Mouse (Mus musculus): ENCODE measurements at regions not wholly inside any gene's neighbourhood (a gene's known extent, or its start where the extent isn't known, plus 50 kb on each side); places are given as distances from the start of the nearest gene placed in this dataset.
A peak's percentile ranks its signal among the peaks of the same experiment; 100 is the strongest.

- no peak for ATAC-seq (replicated peaks in 1 of 2; ENCODE audit: insufficient read depth in 1 of 2, low FRiP score in 2 of 2, low TSS enrichment in 1 of 2, low read depth in 1 of 2, poor library complexity in 2 of 2, severe bottlenecking in 2 of 2)
Observed at GRCm38 (mm10) chr13:42561446-42561845, 119.0 kb upstream of the Phactr1 start.

GRCm38 (mm10) chr13:42565291-42566058 is 114.9 kb upstream of the Phactr1 start:
- no peak for ATAC-seq (replicated peaks in 1 of 2; ENCODE audit: insufficient read depth in 1 of 2, low FRiP score in 2 of 2, low TSS enrichment in 1 of 2, low read depth in 1 of 2, poor library complexity in 2 of 2, severe bottlenecking in 2 of 2)

- no peak for ATAC-seq (replicated peaks in 1 of 2; ENCODE audit: insufficient read depth in 1 of 2, low FRiP score in 2 of 2, low TSS enrichment in 1 of 2, low read depth in 1 of 2, poor library complexity in 2 of 2, severe bottlenecking in 2 of 2)
Observed at GRCm38 (mm10) chr13:42570600-42571348, 109.6 kb upstream of the Phactr1 start.

- peak; percentile 55 to 68 for ATAC-seq (replicated peaks in 1 of 2; ENCODE audit: insufficient read depth in 1 of 2, low FRiP score in 2 of 2, low TSS enrichment in 1 of 2, low read depth in 1 of 2, poor library complexity in 2 of 2, severe bottlenecking in 2 of 2)
Observed at GRCm38 (mm10) chr13:42574189-42574588, 106.2 kb upstream of the Phactr1 start.

- ATAC-seq (replicated peaks in 1 of 2; ENCODE audit: insufficient read depth in 1 of 2, low FRiP score in 2 of 2, low TSS enrichment in 1 of 2, low read depth in 1 of 2, poor library complexity in 2 of 2, severe bottlenecking in 2 of 2) = peak; percentile 24 to 42; a peak in 3 of 4 replicates
Observed at GRCm38 (mm10) chr13:42575725-42576426, 104.5 kb upstream of the Phactr1 start.

GRCm38 (mm10) chr13:42579471-42579870 is 101.0 kb upstream of the Phactr1 start:
- no peak for ATAC-seq (replicated peaks in 1 of 2; ENCODE audit: insufficient read depth in 1 of 2, low FRiP score in 2 of 2, low TSS enrichment in 1 of 2, low read depth in 1 of 2, poor library complexity in 2 of 2, severe bottlenecking in 2 of 2)

- ATAC-seq (replicated peaks in 1 of 2; ENCODE audit: insufficient read depth in 1 of 2, low FRiP score in 2 of 2, low TSS enrichment in 1 of 2, low read depth in 1 of 2, poor library complexity in 2 of 2, severe bottlenecking in 2 of 2) = no peak
Observed at GRCm38 (mm10) chr13:42589136-42589535, 91.3 kb upstream of the Phactr1 start.

GRCm38 (mm10) chr13:42589607-42590006 is 90.8 kb upstream of the Phactr1 start:
- ATAC-seq (replicated peaks in 1 of 2; ENCODE audit: insufficient read depth in 1 of 2, low FRiP score in 2 of 2, low TSS enrichment in 1 of 2, low read depth in 1 of 2, poor library complexity in 2 of 2, severe bottlenecking in 2 of 2) = no peak

GRCm38 (mm10) chr13:42590415-42590814 is 90.0 kb upstream of the Phactr1 start:
- no peak for ATAC-seq (replicated peaks in 1 of 2; ENCODE audit: insufficient read depth in 1 of 2, low FRiP score in 2 of 2, low TSS enrichment in 1 of 2, low read depth in 1 of 2, poor library complexity in 2 of 2, severe bottlenecking in 2 of 2)

GRCm38 (mm10) chr13:42592945-42593344 is 87.5 kb upstream of the Phactr1 start:
- ATAC-seq (replicated peaks in 1 of 2; ENCODE audit: insufficient read depth in 1 of 2, low FRiP score in 2 of 2, low TSS enrichment in 1 of 2, low read depth in 1 of 2, poor library complexity in 2 of 2, severe bottlenecking in 2 of 2) = no peak

- ATAC-seq (replicated peaks in 1 of 2; ENCODE audit: insufficient read depth in 1 of 2, low FRiP score in 2 of 2, low TSS enrichment in 1 of 2, low read depth in 1 of 2, poor library complexity in 2 of 2, severe bottlenecking in 2 of 2) = no peak
Observed at GRCm38 (mm10) chr13:42593488-42594170, 86.8 kb upstream of the Phactr1 start.

- ATAC-seq (replicated peaks in 1 of 2; ENCODE audit: insufficient read depth in 1 of 2, low FRiP score in 2 of 2, low TSS enrichment in 1 of 2, low read depth in 1 of 2, poor library complexity in 2 of 2, severe bottlenecking in 2 of 2) = no peak
Observed at GRCm38 (mm10) chr13:42595180-42595579, 85.2 kb upstream of the Phactr1 start.

- no peak for ATAC-seq (replicated peaks in 1 of 2; ENCODE audit: insufficient read depth in 1 of 2, low FRiP score in 2 of 2, low TSS enrichment in 1 of 2, low read depth in 1 of 2, poor library complexity in 2 of 2, severe bottlenecking in 2 of 2)
Observed at GRCm38 (mm10) chr13:42597781-42598180, 82.6 kb upstream of the Phactr1 start.

- ATAC-seq (replicated peaks in 1 of 2; ENCODE audit: insufficient read depth in 1 of 2, low FRiP score in 2 of 2, low TSS enrichment in 1 of 2, low read depth in 1 of 2, poor library complexity in 2 of 2, severe bottlenecking in 2 of 2) = no peak
Observed at GRCm38 (mm10) chr13:42603308-42603707, 77.1 kb upstream of the Phactr1 start.

GRCm38 (mm10) chr13:42607735-42608134 is 72.7 kb upstream of the Phactr1 start:
- ATAC-seq (replicated peaks in 1 of 2; ENCODE audit: insufficient read depth in 1 of 2, low FRiP score in 2 of 2, low TSS enrichment in 1 of 2, low read depth in 1 of 2, poor library complexity in 2 of 2, severe bottlenecking in 2 of 2) = no peak

GRCm38 (mm10) chr13:42608963-42609362 is 71.5 kb upstream of the Phactr1 start:
- ATAC-seq (replicated peaks in 1 of 2; ENCODE audit: insufficient read depth in 1 of 2, low FRiP score in 2 of 2, low TSS enrichment in 1 of 2, low read depth in 1 of 2, poor library complexity in 2 of 2, severe bottlenecking in 2 of 2) = no peak

GRCm38 (mm10) chr13:42613326-42613725 is 67.1 kb upstream of the Phactr1 start:
- no peak for ATAC-seq (replicated peaks in 1 of 2; ENCODE audit: insufficient read depth in 1 of 2, low FRiP score in 2 of 2, low TSS enrichment in 1 of 2, low read depth in 1 of 2, poor library complexity in 2 of 2, severe bottlenecking in 2 of 2)

- ATAC-seq (replicated peaks in 1 of 2; ENCODE audit: insufficient read depth in 1 of 2, low FRiP score in 2 of 2, low TSS enrichment in 1 of 2, low read depth in 1 of 2, poor library complexity in 2 of 2, severe bottlenecking in 2 of 2) = no peak
Observed at GRCm38 (mm10) chr13:42615826-42616225, 64.6 kb upstream of the Phactr1 start.

Measured in hematopoietic stem cell, adult 5-6 weeks (primary cell).